Mouse (Mus musculus) yolk sac, embryonic 10.5 days (tissue): ENCODE measurements around the gene Tmem123.

Experiments
- DNase-seq: peaks from one replicate; pipeline ENCODE4 v3.0.0-alpha.2; 2017; ENCODE audit warnings: low spot score

Tmem123 gene

DNA sequence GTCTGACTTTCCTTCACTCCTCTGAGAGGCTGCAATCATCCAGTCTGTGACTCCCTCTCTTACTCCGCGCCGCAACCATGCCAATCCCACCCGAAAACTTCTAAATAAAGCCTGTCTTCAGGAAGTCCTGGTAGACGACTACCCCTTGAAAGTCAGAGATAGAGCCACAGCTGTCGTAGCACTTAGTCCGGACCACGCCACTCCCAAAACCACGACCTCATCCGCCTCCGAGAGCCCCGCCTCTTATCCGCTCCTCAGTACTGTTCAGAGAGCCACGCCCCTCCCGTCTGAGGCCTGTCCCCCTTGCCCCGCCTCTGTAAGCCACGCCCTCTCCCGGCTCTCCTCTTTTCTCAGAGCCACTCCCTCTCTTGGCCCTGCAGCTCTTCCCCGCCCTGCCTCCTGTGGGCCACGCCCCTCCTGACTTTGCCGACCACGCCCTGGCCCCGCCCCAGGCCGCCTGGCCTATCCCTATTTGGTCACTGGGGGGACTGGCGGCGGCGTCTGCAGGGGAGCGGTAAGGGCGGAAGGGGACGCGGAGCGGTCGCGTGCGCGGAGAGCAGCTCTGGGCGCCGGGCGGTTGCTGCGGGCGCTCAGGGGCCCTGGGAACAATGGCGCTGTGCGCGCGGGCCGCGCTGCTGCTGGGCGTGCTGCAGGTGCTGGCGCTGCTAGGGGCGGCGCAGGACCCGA, at the start of gene Tmem123:
TSS of gene Tmem123 (plus strand) at position 428 of the 687 bp plus-strand sequence.
- DNase-seq: peak; percentile 100

DNA sequence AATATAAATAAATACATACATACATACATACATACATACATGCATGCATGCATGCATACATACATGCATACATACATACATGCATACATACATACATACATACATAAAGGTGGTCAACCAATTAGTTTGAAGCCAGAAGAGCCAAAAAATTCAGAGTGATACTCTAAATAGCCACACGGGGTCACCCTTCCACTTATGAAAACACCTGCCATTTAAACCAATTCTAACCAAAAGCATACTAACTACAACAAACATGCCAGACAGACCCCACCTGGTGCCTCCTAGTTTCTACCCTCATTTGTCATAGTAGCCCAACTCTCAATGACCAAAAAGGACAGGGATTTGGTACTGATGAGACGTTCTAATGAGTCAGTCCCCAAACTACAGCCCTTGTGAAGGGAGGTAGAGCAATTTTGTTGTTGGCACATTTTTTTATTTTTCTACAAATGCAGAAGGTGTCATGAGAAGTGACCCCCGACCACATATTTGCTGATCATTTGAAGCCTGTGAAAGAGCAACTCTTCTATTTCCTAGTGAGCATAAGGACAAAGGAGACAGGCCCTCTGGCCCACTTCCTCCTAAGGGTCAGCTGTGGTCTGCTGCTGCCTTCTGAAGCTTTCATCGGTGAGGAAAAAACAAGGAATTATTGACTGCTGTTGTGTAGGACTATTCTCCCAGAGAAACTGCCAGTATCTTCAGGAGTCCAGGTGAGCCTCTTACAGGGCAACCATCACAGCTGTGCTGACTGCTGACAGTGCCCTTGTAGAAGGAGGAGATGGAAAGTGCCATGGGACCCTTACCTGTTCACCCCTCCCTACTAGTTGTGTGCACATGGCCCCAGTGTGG, 49.6 kb upstream of the Tmem123 start:
- peak; percentile 10 for DNase-seq

DNA sequence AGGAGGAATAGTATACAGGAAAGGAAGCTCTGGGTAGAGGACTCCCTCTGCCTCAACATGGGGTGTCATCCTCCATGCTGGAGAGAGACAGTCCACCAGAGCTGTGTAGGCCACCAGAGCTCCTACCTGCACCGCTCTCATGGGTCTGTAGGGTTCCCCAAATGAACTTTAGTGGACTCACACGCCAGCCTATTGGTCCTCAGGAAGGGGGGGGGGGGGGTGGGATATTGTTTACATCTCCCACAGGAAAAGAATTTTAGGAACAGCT, 49.0 kb upstream of the Tmem123 start:
- DNase-seq: no peak

DNA sequence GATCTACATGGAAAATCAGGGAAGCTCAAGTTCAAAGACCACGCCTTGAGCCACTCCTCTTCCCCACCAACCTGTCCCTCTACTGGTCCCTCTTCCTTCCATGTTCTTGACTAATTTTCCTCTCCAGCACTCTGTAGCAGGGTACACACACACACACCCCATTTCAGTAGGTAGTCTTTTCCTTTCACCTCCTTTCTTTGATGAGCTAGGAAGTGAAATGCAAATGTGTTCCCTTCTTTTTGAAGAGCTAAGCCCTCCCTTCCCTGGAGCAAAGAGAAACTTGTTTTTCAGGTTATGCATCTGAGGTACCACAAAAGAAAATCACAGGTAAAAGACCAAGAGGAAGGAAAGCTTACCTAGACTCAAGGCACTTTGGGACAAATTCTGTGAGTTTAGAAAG, 42.3 kb upstream of the Tmem123 start:
- no peak for DNase-seq

DNA sequence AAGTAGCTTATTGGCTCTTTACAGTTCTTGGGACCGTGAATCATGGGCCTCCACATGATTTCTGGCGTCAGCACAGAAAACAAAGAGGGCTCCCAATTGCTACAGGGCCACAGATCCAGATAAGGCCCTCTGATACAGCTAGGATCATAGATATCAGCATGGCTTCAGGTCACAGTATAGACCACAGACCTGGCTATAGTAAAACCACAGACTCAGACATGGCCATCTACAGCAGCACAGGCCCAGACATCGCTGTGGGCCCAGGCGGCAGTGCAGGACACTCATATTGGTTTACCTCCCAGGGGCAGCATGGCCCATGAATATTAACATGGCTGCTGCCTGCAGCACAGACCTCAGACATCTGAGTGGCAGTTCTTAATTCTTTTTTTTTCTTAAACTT, 34.8 kb upstream of the Tmem123 start:
- no peak for DNase-seq

- DNase-seq: no peak
Measured at GRCm38 (mm10) chr9:7742696-7743095, 21.1 kb upstream of the Tmem123 start.

DNA sequence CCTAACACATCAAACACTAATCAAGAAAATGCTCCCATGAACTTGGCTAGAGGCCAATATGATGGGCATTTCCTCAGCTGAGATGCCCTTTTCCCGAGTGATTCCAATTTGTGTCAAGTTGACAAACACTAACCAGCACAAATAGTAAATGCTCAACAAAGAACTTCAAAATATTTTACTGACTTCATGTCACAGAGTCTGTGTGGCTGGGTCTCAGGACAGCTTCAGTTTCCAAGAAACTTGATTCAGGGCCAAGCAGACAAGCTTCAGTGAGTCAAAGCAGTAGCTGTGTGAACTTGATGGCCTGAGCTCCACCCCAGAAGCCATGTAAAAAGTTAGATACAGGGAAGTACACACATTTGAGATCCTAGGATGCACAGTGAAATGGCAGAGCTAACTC, 19.7 kb upstream of the Tmem123 start:
- DNase-seq: no peak

- DNase-seq: no peak
Measured at GRCm38 (mm10) chr9:7748881-7749280, 15.0 kb upstream of the Tmem123 start.

DNA sequence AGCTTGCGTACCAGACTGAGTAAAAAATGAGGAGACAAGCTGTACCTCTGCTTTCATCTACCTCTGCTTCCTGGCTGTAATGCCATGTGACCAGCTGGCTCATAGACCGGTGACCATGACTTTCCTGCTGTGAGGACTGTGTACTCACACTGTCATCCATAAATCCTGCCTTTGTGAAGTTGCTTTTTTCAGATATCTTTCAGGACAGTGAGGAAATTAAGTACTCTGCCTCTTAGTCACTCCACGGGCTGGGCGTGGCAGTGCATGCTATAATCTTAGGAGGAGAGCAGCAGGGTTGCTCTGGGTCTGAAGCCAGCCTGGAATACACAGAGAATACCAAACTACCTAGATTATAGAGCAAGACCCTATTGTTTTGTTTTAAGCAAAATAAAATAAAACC, 14.3 kb upstream of the Tmem123 start:
- no peak for DNase-seq

DNA sequence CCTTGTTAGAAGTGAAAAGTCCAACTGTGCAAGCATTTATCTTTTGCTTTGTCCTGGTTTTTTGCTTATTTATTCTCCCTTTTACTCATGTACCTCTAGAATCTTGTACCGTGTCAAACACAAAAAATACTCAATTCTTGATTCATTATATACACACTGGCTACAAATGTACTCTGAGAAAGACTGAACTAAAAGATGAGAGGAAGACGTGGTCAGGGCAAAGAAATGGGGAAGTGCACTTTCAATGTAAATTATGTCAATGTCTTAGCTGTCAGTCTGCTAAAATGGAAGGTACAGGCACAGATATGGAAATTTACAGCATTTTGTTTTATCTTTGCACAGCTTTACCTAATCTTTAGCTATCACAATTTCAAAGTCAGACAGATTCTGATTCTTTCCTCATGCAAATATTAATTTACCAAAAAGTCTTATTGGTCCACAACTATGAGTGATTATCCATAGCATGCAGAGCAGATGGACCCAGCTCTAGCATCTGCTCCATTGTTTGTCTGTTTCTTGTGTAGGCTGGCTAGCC, 7.9 kb upstream of the Tmem123 start:
- DNase-seq: no peak

GRCm38 (mm10) chr9:7761906-7762455, 1.9 kb upstream of the Tmem123 start:
- peak; percentile 7 for DNase-seq

GRCm38 (mm10) chr9:7762741-7763140, 1.1 kb upstream of the Tmem123 start:
- DNase-seq: no peak

DNA sequence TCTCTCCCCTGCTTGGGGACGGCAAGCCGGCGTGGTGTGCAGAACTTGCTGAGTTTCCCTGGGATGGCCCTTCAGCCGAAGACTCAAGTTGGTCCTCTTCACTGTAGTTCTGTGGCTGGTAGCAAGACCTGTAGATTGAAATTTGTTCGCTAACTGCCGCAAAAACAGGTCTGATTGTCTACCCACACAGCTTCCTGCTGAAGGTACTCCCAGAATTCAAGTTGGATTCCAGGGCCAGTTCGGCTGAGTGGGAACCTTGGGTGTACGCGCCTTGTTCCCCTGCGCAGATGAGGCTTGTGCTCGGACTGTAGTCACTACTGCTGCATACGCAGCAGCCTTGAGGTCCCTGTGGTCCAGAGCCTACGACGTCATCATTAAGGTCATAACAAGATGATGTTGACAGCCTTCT, 626 bp downstream of the Tmem123 start:
- peak; percentile 67 for DNase-seq

DNA sequence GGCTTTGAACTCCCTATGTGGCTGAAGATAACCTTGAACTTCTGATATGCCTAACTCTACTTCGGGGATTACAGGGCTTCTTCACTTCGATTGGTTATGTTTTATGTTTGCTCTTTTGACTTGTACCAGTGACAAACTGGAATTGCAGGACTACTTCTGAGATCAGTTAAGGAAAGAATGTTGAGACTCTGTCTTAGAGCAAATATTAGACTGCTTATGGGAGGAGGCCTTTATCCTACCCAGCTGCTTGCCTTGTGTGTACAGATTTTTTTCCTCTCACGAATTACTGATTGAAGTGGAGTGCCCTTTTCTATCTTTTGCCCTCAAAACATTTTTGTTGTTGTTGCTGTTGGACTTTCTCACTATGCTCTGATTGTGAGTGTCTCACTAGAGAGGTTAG, 1.4 kb downstream of the Tmem123 start:
- DNase-seq: no peak

DNA sequence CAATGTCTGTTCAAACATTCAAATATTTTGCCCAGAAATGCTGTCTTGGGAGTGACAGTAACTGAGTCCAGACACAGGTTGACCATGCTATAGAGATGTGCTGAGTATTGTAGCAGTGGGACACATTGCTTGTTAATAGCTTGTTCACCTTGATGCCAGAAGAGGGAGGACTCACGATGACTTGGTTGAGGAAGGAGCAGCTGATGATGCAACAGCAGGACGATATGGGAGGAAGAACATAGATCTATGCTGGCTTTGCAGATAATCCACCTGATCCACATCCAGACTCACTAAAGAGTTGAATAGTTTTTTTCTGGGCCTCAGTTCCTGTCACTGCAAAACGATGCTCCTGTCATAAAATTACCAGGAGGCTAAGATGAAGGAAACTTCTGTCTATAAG, 2.7 kb downstream of the Tmem123 start:
- DNase-seq: no peak

GRCm38 (mm10) chr9:7767526-7767925, 3.7 kb downstream of the Tmem123 start:
- DNase-seq: no peak

DNA sequence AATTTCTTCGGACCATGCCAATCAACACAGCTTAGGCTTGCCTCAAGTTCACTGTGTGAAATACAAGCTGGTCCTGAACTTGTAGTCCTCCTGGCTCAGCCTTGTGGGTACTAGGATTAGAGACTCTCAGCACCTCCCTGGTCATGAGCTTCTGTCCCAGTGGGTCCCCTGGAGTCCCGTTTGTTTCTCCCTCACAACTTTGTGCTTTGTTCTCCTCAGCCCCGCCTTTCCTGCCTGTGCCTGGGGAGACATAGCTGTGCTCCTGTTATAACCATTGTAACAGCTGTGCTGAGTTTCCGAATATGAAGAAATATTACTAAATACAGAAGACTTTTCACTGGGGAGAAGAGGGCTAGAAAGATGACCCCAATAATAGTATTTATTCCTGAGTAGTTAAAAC, 5.2 kb downstream of the Tmem123 start:
- DNase-seq: no peak

DNA sequence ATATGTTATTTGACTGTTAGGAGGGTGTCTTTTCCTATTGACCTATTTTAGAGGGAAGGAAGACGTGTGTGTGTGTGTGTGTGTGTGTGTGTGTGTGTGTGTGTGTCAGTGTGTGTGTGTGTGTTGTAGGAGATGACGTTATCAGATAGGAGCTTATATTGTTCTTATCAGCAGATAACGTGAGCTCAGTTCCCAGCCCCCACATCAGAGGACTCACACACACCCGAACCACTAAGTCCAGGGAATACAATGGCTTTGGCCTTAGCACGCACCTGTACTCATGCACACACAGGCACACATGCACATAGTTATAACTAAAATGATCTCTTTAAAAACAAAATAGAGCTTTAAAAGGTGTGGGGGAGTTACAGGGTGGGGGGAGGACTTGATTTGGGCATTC, 5.7 kb downstream of the Tmem123 start:
- no peak for DNase-seq

- no peak for DNase-seq
Measured at GRCm38 (mm10) chr9:7772361-7772760, 8.5 kb downstream of the Tmem123 start.

GRCm38 (mm10) chr9:7772773-7773454, 9.1 kb downstream of the Tmem123 start:
- no peak for DNase-seq

DNA sequence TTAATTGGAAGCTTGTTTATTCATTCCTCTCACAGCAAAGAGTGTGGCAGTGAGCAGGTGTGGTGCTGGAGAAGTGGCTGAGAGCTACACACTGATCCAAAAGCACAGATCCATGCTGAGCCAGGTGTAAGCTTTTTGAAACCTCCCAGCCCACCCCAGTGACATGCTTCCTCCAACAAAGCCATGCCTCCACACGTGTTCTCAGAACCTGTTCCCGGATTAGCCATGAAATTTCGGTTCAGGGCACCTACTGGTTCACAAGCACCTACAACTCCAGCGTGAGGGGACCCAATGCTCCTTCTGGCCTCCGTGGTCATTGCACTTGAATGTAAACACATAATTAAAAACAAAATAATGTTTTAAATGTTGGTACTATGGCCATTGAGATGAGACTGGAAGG, 9.8 kb downstream of the Tmem123 start:
- DNase-seq: no peak

DNA sequence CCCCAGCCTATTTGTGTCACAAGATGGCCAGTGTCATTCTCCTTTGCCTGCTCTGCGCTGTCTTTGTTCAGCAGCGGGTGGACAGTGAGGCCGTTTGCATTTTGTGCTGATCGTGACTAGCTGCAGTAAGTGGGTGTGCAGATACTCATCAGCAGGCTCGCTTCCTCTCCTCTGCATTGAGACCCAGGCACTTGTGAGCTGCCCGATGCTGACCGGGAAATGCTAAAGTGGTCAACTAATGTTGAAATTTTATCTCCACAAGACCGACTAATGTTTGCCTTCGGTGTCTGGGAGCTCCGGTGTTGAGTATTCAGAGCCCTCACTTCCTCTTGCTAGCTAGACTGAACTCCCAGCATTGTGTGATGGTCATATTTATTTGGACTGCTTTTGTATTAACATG, 10.7 kb downstream of the Tmem123 start:
- DNase-seq: no peak

DNA sequence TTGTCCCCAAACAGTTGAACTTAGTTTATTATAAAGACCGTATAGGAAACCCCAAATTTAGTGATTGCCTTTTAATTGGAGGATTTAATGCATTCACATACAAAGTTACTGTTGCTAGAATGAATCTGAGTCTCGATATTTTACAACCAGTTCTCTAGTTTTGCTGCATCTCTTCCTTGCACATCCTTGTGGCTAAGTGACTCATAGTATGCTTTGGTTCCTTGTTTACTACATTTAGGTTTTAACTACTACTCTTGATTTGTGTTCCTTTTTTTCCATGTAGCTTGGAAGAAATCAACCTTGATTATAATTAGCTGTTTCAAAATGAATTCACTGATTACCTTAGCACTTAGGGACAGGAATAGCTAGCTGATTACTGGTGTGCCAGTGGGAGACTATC, 11.2 kb downstream of the Tmem123 start:
- DNase-seq: no peak
